Mouse (Mus musculus) heart, adult 18-20 months (tissue): Measurements from ENCODE around the gene Ifi35. TPM values are rescaled to one million over a fixed set of nuclear protein-coding genes. Genes with fewer than 3 reads are reported as not detected.
"Not testable (repeated sequence)": the region's sequence is repeated elsewhere in the genome, so short reads cannot be mapped to it uniquely, and the experiment has no call there.

Experiments used
- DNase-seq, 2 experiments: peaks; one replicate each; pipeline ENCODE4 v3.0.0; 2021 to 2022; ENCODE audit warnings: mixed read lengths in 1 of 2
- total RNA-seq, 2 experiments: library from RNA; stranded (reverse); gene quantifications; 2 replicates each; pipeline ENCODE4 v1.2.3; 2021

Gene Ifi35
- total RNA-seq, 2 experiments from 2014 or later, result 14.0 to 16.2 TPM

DNA sequence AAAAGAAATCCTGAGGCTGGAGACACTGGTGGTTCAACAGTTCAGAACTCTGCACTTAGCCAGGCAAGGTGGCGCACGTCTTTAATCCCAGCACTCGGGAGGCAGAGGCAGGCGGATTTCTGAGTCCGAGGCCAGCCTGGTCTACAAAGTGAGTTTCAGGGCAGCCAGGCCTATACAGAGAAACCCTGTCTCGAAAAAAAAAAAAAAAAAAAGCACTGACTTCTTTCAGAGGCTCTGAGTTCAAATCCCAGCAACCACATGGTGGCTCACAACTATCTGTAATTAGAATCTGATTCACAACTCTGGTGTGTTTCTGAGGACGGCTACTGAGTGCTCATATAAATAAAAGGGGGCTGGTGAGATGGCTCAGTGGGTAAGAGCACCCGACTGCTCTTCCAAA is 1.3 kb upstream of the Ifi35 start:
- DNase-seq, result not testable (repeated sequence)

GRCm38 (mm10) chr11:101447786-101448185 is 421 bp upstream of the Ifi35 start:
- no peak for DNase-seq

DNA sequence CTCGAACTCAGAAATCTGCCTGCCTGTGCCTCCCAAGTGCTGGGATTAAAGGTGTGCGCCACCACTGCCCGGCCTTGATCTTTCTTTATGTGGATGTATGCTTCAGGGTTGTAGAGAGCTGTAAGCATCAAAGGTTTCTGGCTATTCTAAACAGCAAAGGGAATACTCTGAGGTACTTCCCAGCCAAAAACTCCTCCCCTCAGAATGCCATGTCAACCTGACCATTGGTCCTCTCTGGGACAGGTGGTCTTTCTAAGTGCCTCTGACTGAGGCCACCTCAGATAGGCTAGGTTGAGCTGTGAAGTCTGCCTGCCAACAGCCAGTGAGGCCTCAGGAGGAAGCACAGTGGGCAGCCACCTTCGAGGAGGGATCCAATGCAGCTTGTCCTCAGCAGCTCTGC is 692 bp downstream of the Ifi35 start:
- no peak for DNase-seq

DNA sequence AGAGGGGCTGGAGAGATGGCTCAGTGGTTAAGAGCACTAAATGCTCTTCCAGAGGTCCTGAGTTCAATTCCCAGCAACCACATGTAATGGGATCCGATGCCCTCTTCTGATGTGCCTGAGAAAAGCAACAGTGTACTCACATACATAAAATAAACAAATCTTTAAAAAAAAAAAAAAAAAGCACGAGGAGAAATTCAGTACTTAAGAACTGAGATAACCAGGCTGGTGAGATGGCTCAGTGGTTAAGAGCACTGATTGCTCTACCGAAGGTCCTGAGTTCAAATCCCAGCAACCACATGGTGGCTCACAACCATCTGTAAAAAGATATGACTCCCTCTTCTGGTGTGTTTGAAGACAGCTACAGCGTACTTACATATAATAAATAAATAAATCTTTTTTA is 1.4 kb downstream of the Ifi35 start:
- DNase-seq, result not testable (repeated sequence)

DNA sequence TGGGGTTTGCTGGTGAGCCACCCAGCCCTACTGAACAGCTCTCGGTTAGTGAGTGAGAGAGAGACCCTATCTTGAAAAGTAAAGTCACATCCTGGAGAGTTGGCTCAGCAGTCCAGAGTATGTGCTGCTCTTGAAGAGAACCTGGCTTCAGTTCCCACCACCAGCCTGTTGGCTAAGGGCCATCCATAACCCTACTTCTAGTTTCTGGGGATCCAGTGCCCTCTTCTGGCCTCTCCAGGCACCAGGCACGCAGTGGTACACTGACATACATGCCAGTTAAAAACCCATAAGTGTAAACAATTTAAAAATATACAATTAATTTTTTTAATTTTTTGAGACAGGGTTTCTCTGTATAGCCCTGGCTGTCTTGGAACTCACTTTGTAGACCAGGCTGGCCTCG is 2.2 kb downstream of the Ifi35 start:
- no peak for DNase-seq

DNA sequence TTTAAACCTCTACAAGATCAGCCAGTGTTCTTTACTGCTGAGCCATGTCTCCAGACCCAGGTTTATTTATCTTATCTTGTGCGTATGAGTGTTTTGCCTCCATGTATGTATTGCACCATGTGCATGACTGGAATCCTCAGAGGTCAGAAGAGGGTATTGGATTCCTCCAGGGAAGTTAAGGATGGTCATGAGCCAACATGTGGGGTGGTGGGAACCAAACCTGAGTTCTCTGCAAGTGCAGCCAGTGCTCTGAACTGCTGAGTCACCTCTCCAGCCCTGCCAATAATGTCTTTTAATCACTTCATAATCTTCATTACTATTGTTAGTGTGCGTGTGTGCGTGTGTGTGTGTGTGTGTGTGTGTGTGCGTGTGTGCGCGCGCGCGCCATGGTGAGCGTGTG is 3.3 kb downstream of the Ifi35 start:
- DNase-seq, result no peak

- no peak for DNase-seq
Observed at GRCm38 (mm10) chr11:101452093-101452774, 4.0 kb downstream of the Ifi35 start.

DNA sequence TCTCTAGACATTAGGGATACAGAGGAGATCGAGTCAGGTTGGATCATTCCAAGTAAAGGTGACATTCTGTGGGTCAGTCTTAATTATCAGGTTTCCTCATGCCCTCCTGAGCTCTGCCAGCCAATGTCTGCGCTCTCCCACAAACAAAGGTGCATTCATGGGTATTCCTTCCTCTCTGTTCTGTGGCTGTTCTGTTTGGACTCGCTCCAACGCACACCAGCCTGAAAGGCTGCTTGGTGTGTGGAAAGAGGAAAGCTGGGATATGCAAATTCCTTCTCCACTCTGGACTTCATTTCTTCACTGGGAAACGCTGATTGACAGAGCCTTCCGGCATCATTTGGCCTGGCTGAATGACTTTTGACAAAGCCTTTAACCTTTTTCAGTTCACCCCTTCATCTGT is 6.5 kb downstream of the Ifi35 start:
- no peak for DNase-seq

- no peak for DNase-seq
Observed at GRCm38 (mm10) chr11:101455627-101456026, 7.4 kb downstream of the Ifi35 start.

- no peak for DNase-seq
Observed at GRCm38 (mm10) chr11:101457631-101458030, 9.4 kb downstream of the Ifi35 start.

- no peak for DNase-seq
Observed at GRCm38 (mm10) chr11:101458217-101458616, 10.0 kb downstream of the Ifi35 start.

DNA sequence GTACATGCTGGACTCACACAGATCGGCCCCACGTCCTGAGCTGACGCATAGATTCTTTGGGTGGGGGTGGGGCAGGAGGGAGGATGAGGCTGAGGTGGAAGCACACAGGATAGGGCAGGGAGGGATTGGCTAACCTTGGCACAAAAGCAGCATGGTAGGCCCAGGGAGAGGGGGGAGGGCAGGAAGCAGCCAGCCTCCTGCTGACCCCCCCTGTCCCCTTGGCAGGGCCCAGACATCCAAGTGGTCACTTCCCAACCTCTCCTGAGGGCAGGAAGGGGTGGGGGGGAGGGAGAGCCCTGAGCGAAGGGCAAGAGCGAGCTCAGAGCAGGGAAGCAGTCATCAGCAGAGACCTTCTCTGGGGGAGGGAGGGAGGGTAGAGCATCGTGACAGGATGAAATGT is 11.5 kb downstream of the Ifi35 start:
- DNase-seq, result no peak

- DNase-seq, result no peak
Observed at GRCm38 (mm10) chr11:101460321-101460720, 12.1 kb downstream of the Ifi35 start.

GRCm38 (mm10) chr11:101462141-101462540 is 13.9 kb downstream of the Ifi35 start:
- DNase-seq, result no peak

DNA sequence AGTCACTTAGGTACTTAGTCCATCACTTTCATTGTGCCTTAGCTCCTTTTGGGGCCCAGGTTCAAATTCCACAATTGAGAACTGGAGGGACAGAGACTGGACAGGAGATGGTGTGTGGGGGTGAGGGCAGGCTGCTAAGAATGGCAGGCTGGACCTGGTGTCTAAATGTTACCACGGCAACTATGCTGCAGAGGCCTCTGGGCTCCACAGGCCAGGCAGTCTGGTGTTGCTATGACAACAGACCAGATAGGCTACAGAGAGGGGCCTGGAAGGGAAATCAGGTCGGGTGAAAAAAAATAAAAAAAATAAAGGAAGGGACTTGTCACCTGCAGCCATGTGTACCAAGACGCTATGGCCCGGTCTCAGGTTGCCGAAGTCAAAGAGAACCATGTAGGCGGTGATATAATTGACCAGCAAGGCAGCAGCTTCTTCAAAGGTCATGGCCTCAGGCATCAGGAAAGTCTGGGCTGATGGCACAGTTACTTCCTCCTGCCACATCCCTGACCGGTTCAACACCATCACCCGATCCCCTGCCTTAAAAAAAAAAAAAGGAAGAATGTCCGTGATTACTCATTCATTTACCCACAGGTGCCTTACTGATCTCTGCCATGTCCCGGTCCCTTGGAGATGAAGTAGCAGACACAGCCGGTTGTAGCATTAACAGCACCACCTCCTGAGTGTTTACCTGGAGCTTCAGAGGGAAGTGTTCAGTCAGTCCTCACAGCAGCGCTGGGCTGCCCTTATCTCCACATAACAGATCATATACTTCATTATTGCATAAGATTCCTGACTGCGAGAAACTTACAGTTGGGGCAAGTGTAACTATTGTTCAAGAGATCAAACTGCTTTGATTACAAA is 14.6 kb downstream of the Ifi35 start:
- no peak for DNase-seq

- peak in 1 of 2 experiments; percentile 32 for DNase-seq
Observed at GRCm38 (mm10) chr11:101464211-101465100, 16.2 kb downstream of the Ifi35 start, which contains the start of gene Rnd2. TSS of gene Rnd2 (plus strand) at chr11:101464999.

GRCm38 (mm10) chr11:101465101-101465868 is 17.1 kb downstream of the Ifi35 start:
- peak; percentile 80 to 84 for DNase-seq

- peak; percentile 81 to 86 for DNase-seq
Observed at GRCm38 (mm10) chr11:101465869-101466551, 17.8 kb downstream of the Ifi35 start, which contains the start of gene Vat1. TSS of gene Vat1 (minus strand) at chr11:101466230.

- DNase-seq, result not testable (repeated sequence)
Observed at GRCm38 (mm10) chr11:101466552-101466950, 18.3 kb downstream of the Ifi35 start.

DNA sequence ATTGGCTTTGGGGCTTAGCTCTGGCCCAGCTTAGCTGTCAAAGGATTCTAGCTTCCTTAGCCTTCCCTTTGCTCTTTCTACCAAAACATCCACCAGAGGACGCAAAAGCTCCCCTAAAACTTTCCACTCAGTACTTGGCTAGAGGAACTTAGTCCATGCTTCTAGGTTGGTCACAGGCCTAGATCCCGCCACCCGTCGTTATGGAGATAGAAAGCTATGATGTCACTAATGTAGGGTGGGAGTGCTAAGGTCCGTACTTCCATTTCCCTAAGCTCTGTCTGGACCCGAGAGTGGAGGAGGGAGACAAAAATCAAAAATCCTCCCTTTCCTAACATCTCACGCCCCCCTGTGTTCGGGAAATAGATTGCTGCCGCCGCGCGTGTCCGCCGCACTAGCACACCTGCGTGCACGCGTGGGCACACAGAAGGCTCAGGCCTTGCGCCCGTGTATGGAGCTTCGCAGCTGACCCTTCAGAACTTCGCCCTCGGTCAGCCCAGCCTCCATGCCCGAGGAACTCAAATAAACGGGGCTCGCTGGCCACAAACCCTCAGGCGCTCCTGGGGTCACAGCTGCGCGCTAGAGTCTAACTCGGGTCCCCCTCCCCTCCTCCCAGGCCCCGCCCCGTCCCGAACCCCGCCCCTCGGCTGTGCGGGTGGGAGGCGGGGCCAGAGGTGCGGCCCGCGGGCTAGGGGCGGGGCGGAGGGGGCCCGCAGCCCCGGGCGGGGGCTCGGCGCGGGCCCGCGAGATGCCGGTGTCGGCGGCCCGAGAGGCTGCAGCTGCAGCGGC is 19.5 kb downstream of the Ifi35 start:
- peak; percentile 76 to 82 for DNase-seq
